Mouse (Mus musculus) stomach, embryonic 16.5 days (tissue): ENCODE results near the gene Edem2. TPM values are rescaled to one million over a fixed set of nuclear protein-coding genes. Genes with fewer than 3 reads are reported as not detected.
A peak's percentile ranks its signal among the peaks of the same experiment; 100 is the strongest.
"Not testable (repeated sequence)": the region's sequence is repeated elsewhere in the genome, so short reads cannot be mapped to it uniquely, and the experiment has no call there.

ENCODE experiments used
- ATAC-seq: fragments of 200-750 bp; cut with Nextera tagmentation; 2 replicates; pipeline ENCODE4 v1.8.0; 2017; ENCODE audit warnings: moderate number of reproducible peaks, moderate TSS enrichment; ENCODE audit not compliant: insufficient read depth, low FRiP score
- H3K27ac ChIP-seq: fragments of 300-500 bp; sonication (generic); 2 replicates; pipeline ENCODE4 v1.5.1; 2014; ENCODE audit warnings: low read length
- H3K27me3 ChIP-seq: fragments of 300-500 bp; sonication (generic); 2 replicates; pipeline ENCODE4 v1.6.1; 2014; ENCODE audit warnings: low read length, control low read depth, mixed read lengths; ENCODE audit not compliant: control insufficient read depth, insufficient read depth
- H3K36me3 ChIP-seq: fragments of 300-500 bp; sonication (generic); 2 replicates; pipeline ENCODE4 v1.6.1; 2014; ENCODE audit warnings: low read length; ENCODE audit not compliant: control insufficient read depth, insufficient read depth
- H3K4me1 ChIP-seq: fragments of 300-500 bp; sonication (generic); 2 replicates; pipeline ENCODE4 v1.6.1; 2014; ENCODE audit warnings: low read length, control low read depth, mixed read lengths; ENCODE audit not compliant: control insufficient read depth, insufficient read depth
- H3K4me2 ChIP-seq: fragments of 300-500 bp; sonication (generic); 2 replicates; pipeline ENCODE4 v1.6.1; 2014; ENCODE audit warnings: low read depth, low read length, mixed read lengths
- H3K4me3 ChIP-seq: fragments of 300-500 bp; sonication (generic); replicated peaks from 2 replicates; pipeline ENCODE4 v1.5.1; 2014; ENCODE audit warnings: mild to moderate bottlenecking, low read length
- H3K9ac ChIP-seq: fragments of 300-500 bp; sonication (generic); 2 replicates; pipeline ENCODE4 v1.6.1; 2014; ENCODE audit warnings: low read length
- H3K9me3 ChIP-seq: fragments of 300-500 bp; sonication (generic); replicated peaks from 2 replicates; pipeline ENCODE4 v1.6.1; 2016; ENCODE audit warnings: low read length, control low read depth; ENCODE audit not compliant: control insufficient read depth
- WGBS: fragments of 180-500 bp; shearing (Covaris S2); extraction: QIAGEN DNeasy Blood & Tissue Kit; methylation state at CpG from one replicate; pipeline ENCODE4 v1.1.7; 2014; 5-methylcytosine and 5-hydroxymethylcytosine counted together
- polyA plus RNA-seq: library from polyadenylated mRNA; unstranded; fragments of >200 nt; fragmentation: Nextera tagmentation; extraction: Ambion mirVana; gene quantifications from 2 replicates; pipeline ENCODE4 v1.2.1, GENCODE M21; 2015

Gene Edem2
- polyA plus RNA-seq, 1 experiment from 2014 or later = 114 TPM

GRCm38 (mm10) chr2:155724526-155724925 lies 4.7 kb downstream of the Edem2 start:
- Histone ChIP-seq H3K27me3 (no peaks in the 10 kb centered on the region), H3K4me2 (no peak overlapping the region), H3K9ac (no peak overlapping the region), H3K4me1 (peaks cover 12% of the 10 kb centered on the region), H3K9me3 (no peaks in the 10 kb centered on the region), H3K4me3 (no peak overlapping the region), H3K27ac (no peak overlapping the region), H3K36me3 (peaks cover 4% of the 10 kb centered on the region; the same call in 1 of the 2 replicates)
- no peak for ATAC-seq
- WGBS = 81% methylated on average over 6 of the region's 6 CpGs

- Histone ChIP-seq H3K4me2 (no peak overlapping the region), H3K36me3 (peaks cover 4% of the 10 kb centered on the region; the same call in 1 of the 2 replicates), H3K27ac (no peak overlapping the region), H3K27me3 (no peaks in the 10 kb centered on the region), H3K4me1 (peaks cover 12% of the 10 kb centered on the region), H3K4me3 (no peak overlapping the region), H3K9me3 (no peaks in the 10 kb centered on the region), H3K9ac (no peak overlapping the region)
- no peak for ATAC-seq
- 69% methylated on average over 5 of the region's 5 CpGs for WGBS
Observed at GRCm38 (mm10) chr2:155724036-155724435, 5.2 kb downstream of the Edem2 start.

GRCm38 (mm10) chr2:155720585-155720984 lies 8.7 kb downstream of the Edem2 start:
- peak overlapping the region; percentile 39 for H3K9ac ChIP-seq
- ATAC-seq = no peak
- peak overlapping the region; percentile 79 for H3K27ac ChIP-seq
- H3K4me2 ChIP-seq = no peak overlapping the region
- peaks cover 8% of the 10 kb centered on the region for H3K4me1 ChIP-seq
- H3K36me3 ChIP-seq = peaks cover 4% of the 10 kb centered on the region; the same call in 1 of the 2 replicates
- WGBS = 58% methylated on average over 5 of the region's 5 CpGs
- H3K4me3 ChIP-seq = no peak overlapping the region
- H3K27me3 ChIP-seq = no peaks in the 10 kb centered on the region
- no peaks in the 10 kb centered on the region for H3K9me3 ChIP-seq

GRCm38 (mm10) chr2:155717082-155717990 lies 11.9 kb downstream of the Edem2 start:
- Histone ChIP-seq H3K27me3 (no peaks in the 10 kb centered on the region), H3K4me3 (no peak overlapping the region), H3K4me1 (peaks cover 8% of the 10 kb centered on the region), H3K9me3 (no peaks in the 10 kb centered on the region), H3K27ac (no peak overlapping the region), H3K4me2 (no peak overlapping the region), H3K9ac (no peak overlapping the region), H3K36me3 (0 out of 2 replicates have a peak, but pooled peaks cover under 1% of the 10 kb centered on the region)
- no peak for ATAC-seq
- 76% methylated on average over 12 of the region's 12 CpGs for WGBS

GRCm38 (mm10) chr2:155710557-155710956 lies 18.7 kb downstream of the Edem2 start:
- Histone ChIP-seq H3K4me1 (no peaks in the 10 kb centered on the region), H3K4me3 (no peak overlapping the region), H3K27ac (no peak overlapping the region), H3K9ac (no peak overlapping the region), H3K36me3 (peaks cover 11% of the 10 kb centered on the region), H3K9me3 (no peaks in the 10 kb centered on the region), H3K4me2 (no peak overlapping the region), H3K27me3 (no peaks in the 10 kb centered on the region)
- ATAC-seq = no peak
- WGBS = 79% methylated on average over 11 of the region's 11 CpGs

GRCm38 (mm10) chr2:155707251-155707650 lies 22.0 kb downstream of the Edem2 start:
- H3K4me3 ChIP-seq = no peak overlapping the region
- H3K4me2 ChIP-seq = no peak overlapping the region
- WGBS = 70% methylated on average over 4 of the region's 4 CpGs
- peaks cover 12% of the 10 kb centered on the region for H3K36me3 ChIP-seq
- no peaks in the 10 kb centered on the region for H3K9me3 ChIP-seq
- no peaks in the 10 kb centered on the region for H3K27me3 ChIP-seq
- ATAC-seq = no peak
- no peak overlapping the region for H3K9ac ChIP-seq
- no peak overlapping the region for H3K27ac ChIP-seq
- H3K4me1 ChIP-seq = no peaks in the 10 kb centered on the region

- Histone ChIP-seq H3K27me3 (no peaks in the 10 kb centered on the region), H3K4me2 (no peak overlapping the region), H3K4me3 (no peak overlapping the region), H3K9me3 (no peaks in the 10 kb centered on the region), H3K4me1 (no peaks in the 10 kb centered on the region), H3K9ac (no peak overlapping the region), H3K36me3 (peaks cover 7% of the 10 kb centered on the region), H3K27ac (no peak overlapping the region)
- WGBS = 54% methylated on average over 4 of the region's 4 CpGs
- no peak for ATAC-seq
Observed at GRCm38 (mm10) chr2:155703630-155704029, 25.6 kb downstream of the Edem2 start.

- Histone ChIP-seq H3K27ac (peak overlapping the region; percentile 60), H3K4me2 (no peak overlapping the region), H3K9ac (no peak overlapping the region), H3K4me1 (no peaks in the 10 kb centered on the region), H3K9me3 (no peaks in the 10 kb centered on the region), H3K27me3 (no peaks in the 10 kb centered on the region), H3K4me3 (no peak overlapping the region), H3K36me3 (peaks cover 7% of the 10 kb centered on the region)
- 61% methylated on average over 19 of the region's 19 CpGs for WGBS
- no peak for ATAC-seq
Observed at GRCm38 (mm10) chr2:155701399-155701919, 27.8 kb downstream of the Edem2 start.

- WGBS = 85% methylated on average over 6 of the region's 6 CpGs
- not testable (repeated sequence) for H3K4me1 ChIP-seq, H3K4me3 ChIP-seq, H3K27me3 ChIP-seq, H3K9ac ChIP-seq, H3K36me3 ChIP-seq, H3K9me3 ChIP-seq, H3K4me2 ChIP-seq, H3K27ac ChIP-seq, ATAC-seq
Observed at GRCm38 (mm10) chr2:155698443-155698842, 30.8 kb downstream of the Edem2 start.
